Mouse (Mus musculus) liver, postnatal 0 days (tissue): ENCODE data around the gene Git2.
A peak's percentile ranks its signal among the peaks of the same experiment; 100 is the strongest.

Experiments used
- CTCF ChIP-seq: sonication (generic); IDR thresholded peaks from 2 replicates; pipeline ENCODE4 v1.5.1; 2016; ENCODE audit warnings: antibody characterized with exemption, low read depth
- EP300 ChIP-seq: IDR thresholded peaks from 2 replicates; pipeline ENCODE4 v1.6.1; 2016; ENCODE audit warnings: antibody characterized with exemption, low read depth, mild to moderate bottlenecking

- TF ChIP-seq CTCF (no peak), EP300 (peak; percentile 94)
Observed at GRCm38 (mm10) chr5:114784622-114785165, 9.4 kb upstream of the Git2 start.
